Mouse (Mus musculus): ENCODE results near the gene Rnf180. TPM values are rescaled to one million over a fixed set of nuclear protein-coding genes. Genes with fewer than 3 reads are reported as not detected.

Rnf180 gene
- total and polyA plus RNA-seq, 3 experiments, result 0.23 to 0.84 TPM; not detected in 1

DNA sequence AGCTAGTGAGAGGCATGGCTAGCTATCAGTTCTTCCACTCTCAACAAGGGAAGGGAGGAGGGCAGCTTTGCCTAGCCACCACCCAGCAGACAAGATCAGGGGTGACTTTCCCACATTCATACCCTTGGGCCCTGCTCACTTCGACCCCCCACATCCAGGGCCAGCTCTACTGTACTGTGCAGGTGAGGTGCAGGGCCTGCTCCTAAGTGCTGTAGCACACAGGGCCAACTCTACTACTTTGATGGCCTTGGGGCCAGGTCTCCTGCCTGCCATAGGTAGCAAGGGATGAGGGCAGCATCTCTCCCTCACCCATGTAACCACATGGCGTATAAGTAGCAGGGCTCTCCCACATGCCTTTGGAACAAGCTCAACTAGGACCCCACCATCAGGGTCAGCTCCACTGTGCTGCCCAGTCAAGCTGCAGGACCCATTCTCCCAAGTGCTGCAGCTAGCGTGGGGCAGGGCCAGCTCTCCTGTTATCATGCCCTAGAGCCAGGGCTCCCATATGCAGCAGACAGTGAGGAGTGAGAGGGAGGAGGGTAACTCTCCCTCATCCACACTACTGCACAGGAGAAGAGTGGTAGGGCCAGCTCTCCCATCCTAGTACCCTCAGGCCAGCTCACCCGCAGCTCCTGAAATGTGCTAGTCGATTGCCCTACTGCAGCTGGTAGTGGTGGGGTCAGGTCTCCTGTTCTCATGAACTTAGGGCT, 72.4 kb downstream of the Rnf180 start:
- DNase-seq (ENCODE audit: low read depth, low spot score), result no peak
- TF ChIP-seq POLR2AphosphoS5 (IDR thresholded peaks at IDR 0.05; ENCODE audit: borderline replicate concordance, low read depth, low read length) (no peak), MYC (IDR thresholded peaks at IDR 0.05; ENCODE audit: low read depth, low read length) (no peak), RCOR1 (IDR thresholded peaks at IDR 0.05; ENCODE audit: low read depth, low read length) (no peak), MEF2A (IDR thresholded peaks at IDR 0.05; ENCODE audit: extremely low read depth, insufficient replicate concordance, low read depth, low read length, poor library complexity, severe bottlenecking) (no peak), GABPA (IDR thresholded peaks at IDR 0.05; ENCODE audit: low read depth, low read length) (no peak), ZKSCAN1 (IDR thresholded peaks at IDR 0.05; ENCODE audit: low read depth, low read length) (no peak)
- Histone ChIP-seq H3K79me2 (ENCODE audit: control insufficient read depth, insufficient read depth, low read length, poor library complexity) (no peaks in the 10 kb centered on the region), H3K4me3 (ENCODE audit: control insufficient read depth in 1 of 2, insufficient read depth in 1 of 2, low read depth in 2 of 2, low read length in 2 of 2) (no peak overlapping the region), H3K36me3 (ENCODE audit: control insufficient read depth in 1 of 2, insufficient read depth in 2 of 2, low read length in 2 of 2) (no peaks in the 10 kb centered on the region), H3K9me3 (replicated peaks; ENCODE audit: insufficient read depth, low read length) (no peaks in the 10 kb centered on the region), H3K4me1 (ENCODE audit: control insufficient read depth in 1 of 2, insufficient read depth in 2 of 2, low read length in 2 of 2) (no peaks in the 10 kb centered on the region), H3K27ac (ENCODE audit: control insufficient read depth, low read depth, low read length) (no peak overlapping the region), H3K9ac (ENCODE audit: control insufficient read depth, low read depth, low read length, poor library complexity, severe bottlenecking) (no peak overlapping the region), H3K27me3 (ENCODE audit: control insufficient read depth in 1 of 2, insufficient read depth in 2 of 2, low read length in 2 of 2) (no peaks in the 10 kb centered on the region)

DNA sequence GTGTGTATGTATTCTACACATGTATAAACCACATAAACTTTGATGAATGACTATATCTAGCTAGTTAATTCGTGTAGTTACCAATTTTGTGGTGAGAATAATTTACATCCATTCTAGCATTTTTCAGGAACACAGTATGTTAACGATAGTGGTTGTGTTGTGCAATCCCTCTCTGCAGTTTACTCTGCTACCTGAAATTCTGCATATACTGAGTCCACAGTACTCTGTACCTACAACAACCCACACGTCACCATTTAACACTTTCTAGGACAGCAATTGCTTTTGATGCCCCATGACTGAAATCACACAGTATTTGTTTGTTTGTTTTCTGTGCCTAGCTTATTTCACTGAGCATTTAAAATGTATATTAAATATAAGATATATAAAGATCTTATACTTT, 83.9 kb downstream of the Rnf180 start:
- TF ChIP-seq SMC3 (IDR thresholded peaks at IDR 0.05; ENCODE audit: low read depth, low read length) (no peak), NELFE (IDR thresholded peaks at IDR 0.05; ENCODE audit: low read depth, low read length) (no peak), POLR2AphosphoS5 (IDR thresholded peaks at IDR 0.05; ENCODE audit: borderline replicate concordance, low read depth, low read length) (no peak), MXI1 (IDR thresholded peaks at IDR 0.05; ENCODE audit: low read depth, low read length) (no peak), NRF1 (IDR thresholded peaks at IDR 0.05; ENCODE audit: insufficient read depth, low read depth, low read length, poor library complexity, severe bottlenecking) (no peak), TCF12 (IDR thresholded peaks at IDR 0.05; ENCODE audit: low read depth, low read length) (no peak), POLR2A (IDR thresholded peaks at IDR 0.05; ENCODE audit: control insufficient read depth in 1 of 2, insufficient read depth in 1 of 2, low read depth in 1 of 2, low read length in 2 of 2, poor library complexity in 1 of 2) (no peak), GABPA (IDR thresholded peaks at IDR 0.05; ENCODE audit: low read depth, low read length) (no peak), SIN3A (IDR thresholded peaks at IDR 0.05; ENCODE audit: low read length) (no peak), E2F4 (IDR thresholded peaks at IDR 0.05; ENCODE audit: borderline replicate concordance, low read depth, low read length) (no peak), USF1 (IDR thresholded peaks at IDR 0.05; ENCODE audit: low read depth, low read length) (no peak), MYB (IDR thresholded peaks at IDR 0.05; ENCODE audit: low read depth, low read length) (no peak), TAL1 (IDR thresholded peaks at IDR 0.05; ENCODE audit: low read length) (no peak), ELF1 (IDR thresholded peaks at IDR 0.05; ENCODE audit: low read depth, low read length) (no peak), MAX (IDR thresholded peaks at IDR 0.05; ENCODE audit: low read length) (no peak), ZMIZ1 (IDR thresholded peaks at IDR 0.05; ENCODE audit: low read depth, low read length) (no peak), CHD1 (IDR thresholded peaks at IDR 0.05; ENCODE audit: low read depth, low read length) (no peak), BHLHE40 (IDR thresholded peaks at IDR 0.05; ENCODE audit: borderline replicate concordance, low read depth, low read length) (no peak), USF2 (IDR thresholded peaks at IDR 0.05; ENCODE audit: borderline replicate concordance in 1 of 2, insufficient read depth in 1 of 2, low read depth in 1 of 2, low read length in 2 of 2) (no peak)
- no peaks in the 10 kb centered on the region for H3K79me2 ChIP-seq (ENCODE audit: control insufficient read depth, insufficient read depth, low read length, poor library complexity)
- no peaks in the 10 kb centered on the region for H3K36me3 ChIP-seq (ENCODE audit: control insufficient read depth in 1 of 2, insufficient read depth in 2 of 2, low read length in 2 of 2)
- no peak overlapping the region for H3K4me3 ChIP-seq (ENCODE audit: control insufficient read depth in 1 of 2, insufficient read depth in 1 of 2, low read depth in 2 of 2, low read length in 2 of 2)
- no peak overlapping the region for H3K27ac ChIP-seq (ENCODE audit: control insufficient read depth, low read depth, low read length)
- no peak overlapping the region for H3K9ac ChIP-seq (ENCODE audit: control insufficient read depth, low read depth, low read length, poor library complexity, severe bottlenecking)
- DNase-seq (ENCODE audit: low read depth, low spot score), result no peak
- no peaks in the 10 kb centered on the region for H3K4me1 ChIP-seq (ENCODE audit: control insufficient read depth in 1 of 2, insufficient read depth in 2 of 2, low read length in 2 of 2)
- H3K9me3 ChIP-seq (replicated peaks; ENCODE audit: insufficient read depth, low read length), result no peaks in the 10 kb centered on the region
- no peaks in the 10 kb centered on the region for H3K27me3 ChIP-seq (ENCODE audit: control insufficient read depth in 1 of 2, insufficient read depth in 2 of 2, low read length in 2 of 2)

All from MEL (cell line).